Mouse (Mus musculus) embryo, embryonic 11 days (tissue): ENCODE results near the gene Ogfod1.

Experiments
- DNase-seq: peaks from one replicate; pipeline ENCODE4 v3.0.0-alpha.2; 2015

Gene Ogfod1

GRCm38 (mm10) chr8:94076461-94077192 lies 39.6 kb downstream of the Ogfod1 start:
- DNase-seq = no peak

- peak; percentile 12 for DNase-seq
These were observed 51.0 kb downstream of the Ogfod1 start for GRCm38 (mm10) chr8:94087964-94088363.

GRCm38 (mm10) chr8:94089715-94090114 lies 52.7 kb downstream of the Ogfod1 start:
- DNase-seq = no peak

GRCm38 (mm10) chr8:94092848-94093247 lies 55.9 kb downstream of the Ogfod1 start:
- no peak for DNase-seq

GRCm38 (mm10) chr8:94094281-94094680 lies 57.3 kb downstream of the Ogfod1 start:
- DNase-seq = no peak

- DNase-seq = peak; percentile 100
These were observed 61.3 kb downstream of the Ogfod1 start, which contains the start of gene Bbs2 for GRCm38 (mm10) chr8:94098081-94098974. Gene Bbs2 (minus strand): TSS chr8:94098928.

GRCm38 (mm10) chr8:94098996-94099395 lies 62.0 kb downstream of the Ogfod1 start:
- DNase-seq = peak; percentile 27

- DNase-seq = no peak
These were observed 67.1 kb downstream of the Ogfod1 start for GRCm38 (mm10) chr8:94104146-94104545.

- DNase-seq = no peak
These were observed 70.9 kb downstream of the Ogfod1 start for GRCm38 (mm10) chr8:94107871-94108270.

- DNase-seq = no peak
These were observed 72.4 kb downstream of the Ogfod1 start for GRCm38 (mm10) chr8:94109396-94109795.

- DNase-seq = no peak
These were observed 72.8 kb downstream of the Ogfod1 start for GRCm38 (mm10) chr8:94109835-94110234.

GRCm38 (mm10) chr8:94110526-94111177 lies 73.7 kb downstream of the Ogfod1 start:
- no peak for DNase-seq

- no peak for DNase-seq
These were observed 76.4 kb downstream of the Ogfod1 start for GRCm38 (mm10) chr8:94113435-94113834.

GRCm38 (mm10) chr8:94113972-94114371 lies 77.0 kb downstream of the Ogfod1 start:
- no peak for DNase-seq
